12 mouse cellular contexts compared by ENCODE assay signal in the genomic region with DNA sequence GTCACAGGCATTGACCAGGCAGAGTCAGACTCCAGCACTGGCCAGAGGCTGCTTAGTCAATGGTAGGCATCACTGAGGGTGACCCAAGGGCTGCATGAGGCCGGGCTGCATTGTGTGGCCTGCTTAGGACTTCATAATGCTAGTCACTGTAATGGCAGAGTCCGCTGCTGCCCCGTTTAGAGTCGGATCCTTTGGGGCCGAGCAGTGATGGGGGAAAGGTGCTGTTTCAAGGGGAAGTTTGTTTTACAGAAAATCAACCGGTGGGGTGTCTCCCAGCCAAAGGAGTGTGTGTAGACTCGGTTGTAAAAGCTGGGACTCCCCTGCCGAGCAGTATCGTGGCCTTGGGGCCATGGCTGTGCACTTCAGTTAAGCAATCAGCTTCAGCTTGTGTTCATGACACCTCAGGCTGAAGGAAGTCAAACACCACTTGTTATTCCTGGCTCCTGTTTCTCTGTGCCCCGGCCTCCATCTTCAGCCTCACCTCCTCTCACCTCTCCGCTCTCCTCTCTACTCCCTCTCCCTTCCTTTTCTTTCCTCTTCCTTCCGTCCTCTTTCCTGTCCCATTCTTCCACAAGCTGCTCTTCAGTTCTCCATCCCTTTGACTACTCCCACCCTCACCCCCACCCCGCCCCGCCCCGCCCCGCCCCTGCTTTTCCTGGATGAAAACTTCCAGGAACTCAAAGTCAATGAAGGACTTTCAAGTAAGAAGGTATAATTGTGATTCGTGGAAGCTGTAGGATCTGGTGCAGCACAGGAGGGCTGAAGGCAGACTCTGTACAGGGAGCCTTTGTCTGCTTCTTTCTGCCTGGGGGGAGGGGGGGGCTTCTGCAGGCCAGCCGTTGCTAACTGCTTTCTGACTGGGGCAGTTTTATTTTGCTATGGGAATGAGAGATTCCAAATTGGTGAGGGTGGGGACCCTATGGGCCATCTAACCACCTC. TPM values are rescaled to one million over a fixed set of nuclear protein-coding genes. Genes with fewer than 3 reads are reported as not detected.
DNase-seq lines count a peak whose midpoint lies in the region; ATAC-seq and TF ChIP-seq lines count a peak whose summit lies in the region.
"Had no signal": no experiment of that assay in that cellular context is flagged by ENCODE, and none has a peak within 500 bp of the region (broad histone marks: within the 10 kb centered on the region; RNA-seq: fewer than 3 reads in every experiment).

No protein-coding gene starts in this region.

- no peak overlapping the region for H3K4me3 ChIP-seq in hindbrain, embryonic 10.5 days
- no peak overlapping the region for H3K4me3 ChIP-seq in hindbrain, embryonic 14.5 days (replicated peaks; ENCODE audit: low read length)
- no peak overlapping the region for H3K4me3 ChIP-seq in spleen, adult 2 months (ENCODE audit: extremely low read depth, insufficient read depth, insufficient read length)
- H3K4me3 ChIP-seq in intestine, embryonic 15.5 days (replicated peaks): no peak overlapping the region
- no peak overlapping the region for H3K4me3 ChIP-seq in stomach, postnatal 0 days (ENCODE audit: low read depth, low read length)
- H3K4me3 ChIP-seq: hindbrain, embryonic 15.5 days had no signal

- peaks cover 4% of the 10 kb centered on the region; the same call in 1 of the 2 replicates for H3K27me3 ChIP-seq in hindbrain, embryonic 10.5 days (ENCODE audit: insufficient read depth, poor library complexity, severe bottlenecking)
- no peaks in the 10 kb centered on the region for H3K27me3 ChIP-seq in hindbrain, embryonic 14.5 days (ENCODE audit: control insufficient read depth, insufficient read depth, low read length)
- H3K27me3 ChIP-seq in spleen, adult 2 months (ENCODE audit: control insufficient read depth, insufficient read depth, low read length): no peaks in the 10 kb centered on the region
- no peaks in the 10 kb centered on the region for H3K27me3 ChIP-seq in intestine, embryonic 15.5 days (replicated peaks)
- no peaks in the 10 kb centered on the region for H3K27me3 ChIP-seq in stomach, postnatal 0 days (ENCODE audit: control insufficient read depth, insufficient read depth, low read length)
- H3K27me3 ChIP-seq: hindbrain, embryonic 15.5 days had no signal

- no peak for TF ChIP-seq POLR2A in spleen, adult 2 months (IDR thresholded peaks at IDR 0.05; ENCODE audit: low read depth, low read length)

- no peak for TF ChIP-seq CTCF in spleen, adult 2 months (IDR thresholded peaks at IDR 0.05; ENCODE audit: extremely low read depth, insufficient read depth, insufficient read length, insufficient replicate concordance)
- no peak for TF ChIP-seq CTCF in stomach, postnatal 0 days (IDR thresholded peaks at IDR 0.05; ENCODE audit: low read depth)

- no peak for ATAC-seq in hindbrain, embryonic 14.5 days (ENCODE audit: low FRiP score)
- no peak for ATAC-seq in intestine, embryonic 15.5 days
- no peak for ATAC-seq in stomach, postnatal 0 days (ENCODE audit: low FRiP score, low TSS enrichment)

- H3K9ac ChIP-seq in hindbrain, embryonic 14.5 days: no peak overlapping the region
- H3K9ac ChIP-seq in intestine, embryonic 15.5 days: no peak overlapping the region
- H3K9ac ChIP-seq in stomach, postnatal 0 days (ENCODE audit: low read length): no peak overlapping the region
- H3K9ac ChIP-seq: hindbrain, embryonic 15.5 days had no signal

- no peak overlapping the region for H3K4me2 ChIP-seq in hindbrain, embryonic 14.5 days (replicated peaks)
- no peak overlapping the region for H3K4me2 ChIP-seq in intestine, embryonic 15.5 days (replicated peaks)
- H3K4me2 ChIP-seq in stomach, postnatal 0 days (replicated peaks; ENCODE audit: low read depth): no peak overlapping the region
- H3K4me2 ChIP-seq: hindbrain, embryonic 15.5 days had no signal

- no peaks in the 10 kb centered on the region for H3K36me3 ChIP-seq in hindbrain, embryonic 10.5 days
- H3K36me3 ChIP-seq in hindbrain, embryonic 14.5 days (replicated peaks; ENCODE audit: control insufficient read depth, insufficient read depth): no peaks in the 10 kb centered on the region
- no peaks in the 10 kb centered on the region for H3K36me3 ChIP-seq in spleen, adult 2 months (ENCODE audit: control insufficient read depth, insufficient read depth, low read length)
- no peaks in the 10 kb centered on the region for H3K36me3 ChIP-seq in intestine, embryonic 15.5 days
- H3K36me3 ChIP-seq in stomach, postnatal 0 days (ENCODE audit: control insufficient read depth, insufficient read depth, low read length): no peaks in the 10 kb centered on the region
- H3K36me3 ChIP-seq: hindbrain, embryonic 15.5 days had no signal

- no peaks in the 10 kb centered on the region for H3K9me3 ChIP-seq in hindbrain, embryonic 10.5 days
- no peaks in the 10 kb centered on the region for H3K9me3 ChIP-seq in hindbrain, embryonic 14.5 days (ENCODE audit: control insufficient read depth, low read length)
- H3K9me3 ChIP-seq in intestine, embryonic 15.5 days: no peaks in the 10 kb centered on the region
- no peaks in the 10 kb centered on the region for H3K9me3 ChIP-seq in stomach, postnatal 0 days (ENCODE audit: control insufficient read depth, low read length)
- H3K9me3 ChIP-seq: hindbrain, embryonic 15.5 days had no signal

- peak overlapping the region; percentile 73 for H3K27ac ChIP-seq in hindbrain, embryonic 10.5 days
- no peak overlapping the region for H3K27ac ChIP-seq in hindbrain, embryonic 14.5 days
- H3K27ac ChIP-seq in spleen, adult 2 months (ENCODE audit: insufficient read depth, low read length): peak overlapping the region; percentile 17; the same call in 1 of the 2 replicates
- peak overlapping the region; percentile 48 for H3K27ac ChIP-seq in intestine, embryonic 15.5 days
- H3K27ac ChIP-seq in stomach, postnatal 0 days (replicated peaks): peak overlapping the region; percentile 75

- WGBS in hindbrain, embryonic 10.5 days: 71% methylated on average over 18 of the region's 18 CpGs
- WGBS in hindbrain, embryonic 14.5 days: 70% methylated on average over 18 of the region's 18 CpGs
- 81% methylated on average over 18 of the region's 18 CpGs for WGBS in spleen, adult 2 months
- 55% methylated on average over 18 of the region's 18 CpGs for WGBS in intestine, embryonic 15.5 days
- WGBS in stomach, postnatal 0 days: 67% methylated on average over 18 of the region's 18 CpGs

- TF ChIP-seq EP300 in stomach, postnatal 0 days (optimal IDR thresholded peaks at IDR 0.05): no peak

- no peak for DNase-seq in hindbrain, embryonic 10.5 days (ENCODE audit: low spot score)
- DNase-seq in hindbrain, embryonic 14.5 days (ENCODE audit: low spot score): no peak
- no peak for DNase-seq in spleen, adult 2 months (ENCODE audit: low read depth in 1 of 2, low spot score in 2 of 2)
- no peak for DNase-seq in spleen, postnatal 14 days (ENCODE audit: low spot score in 2 of 2)
- DNase-seq in stomach, postnatal 0 days (ENCODE audit: low spot score): peak; percentile 28
- DNase-seq in kidney, postnatal 14 days: no peak
- no peak for DNase-seq in urinary bladder, postnatal 10 days (ENCODE audit: low spot score)
- DNase-seq: kidney, postnatal 4 days; thymus, postnatal 4 days had no signal

- H3K4me1 ChIP-seq in hindbrain, embryonic 10.5 days (replicated peaks): peaks cover 66% of the 10 kb centered on the region
- H3K4me1 ChIP-seq in hindbrain, embryonic 14.5 days (replicated peaks; ENCODE audit: control insufficient read depth, insufficient read depth, low read length): peaks cover 5% of the 10 kb centered on the region; the same call in 1 of the 2 replicates
- H3K4me1 ChIP-seq in spleen, adult 2 months (ENCODE audit: control insufficient read depth, insufficient read depth, insufficient read length): peaks cover 2% of the 10 kb centered on the region; the same call in 1 of the 2 replicates
- peaks cover 37% of the 10 kb centered on the region for H3K4me1 ChIP-seq in intestine, embryonic 15.5 days (replicated peaks)
- H3K4me1 ChIP-seq in stomach, postnatal 0 days (replicated peaks; ENCODE audit: control insufficient read depth, insufficient read depth): no peaks in the 10 kb centered on the region

RNA-seq across cellular contexts. Expression of a gene that starts 14.6 kb away (rescaled TPM):
- polyA plus RNA-seq in hindbrain, embryonic 10.5 days (2016; fragmentation: Nextera tagmentation; extraction: Ambion mirVana): not detected in 2 replicates
- polyA plus RNA-seq in hindbrain, embryonic 14.5 days (2014; fragmentation: Nextera tagmentation; extraction: Ambion mirVana): not detected in 2 replicates
- not detected in 2 replicates for polyA plus RNA-seq in spleen, adult 2 months (2012; rRNA removed)
- 1.1 and 1.2 TPM in 2 replicates for polyA plus RNA-seq in intestine, embryonic 15.5 days (2015; fragmentation: Nextera tagmentation; extraction: Ambion mirVana)
- polyA plus RNA-seq in stomach, postnatal 0 days (2015; fragmentation: Nextera tagmentation; extraction: Ambion mirVana): not detected in 2 replicates
- polyA plus RNA-seq: liver, adult 2 months had no signal

RNA-seq across cellular contexts. Expression of a gene that starts 23.0 kb away (rescaled TPM):
- 0.20 and 0.44 TPM in 2 replicates for polyA plus RNA-seq in hindbrain, embryonic 10.5 days (2016; fragmentation: Nextera tagmentation; extraction: Ambion mirVana)
- 0.23 and 0.47 TPM in 2 replicates for polyA plus RNA-seq in hindbrain, embryonic 14.5 days (2014; fragmentation: Nextera tagmentation; extraction: Ambion mirVana)
- polyA plus RNA-seq in spleen, adult 2 months (2012; rRNA removed): not detected in 2 replicates
- 97.1 and 104 TPM in 2 replicates for polyA plus RNA-seq in intestine, embryonic 15.5 days (2015; fragmentation: Nextera tagmentation; extraction: Ambion mirVana)
- 2.7 and 3.1 TPM in 2 replicates for polyA plus RNA-seq in stomach, postnatal 0 days (2015; fragmentation: Nextera tagmentation; extraction: Ambion mirVana)

Comparison
In these comparisons a context has a peak if more than half of its experiments do, and no peak if none do; other contexts are left out.
1. RNA of a gene that starts 23.0 kb away (polyA plus RNA-seq): 97.1 to 104 TPM in intestine, embryonic 15.5 days; 2.7 to 3.1 TPM in stomach, postnatal 0 days, 0.23 to 0.47 TPM in hindbrain, embryonic 14.5 days, 0.20 to 0.44 TPM in hindbrain, embryonic 10.5 days and not detected in spleen, adult 2 months; every median in the first group is over 10 times any median in the second.